Mouse (Mus musculus) E14TG2a.4 (cell line): ENCODE data around the gene Sntg2.

Experiments
- H3K27me3 ChIP-seq: 2 replicates; pipeline ENCODE4 v1.6.1; 2014; ENCODE audit warnings: low read length, control low read depth; ENCODE audit not compliant: insufficient read depth
- H3K36me3 ChIP-seq: 2 replicates; pipeline ENCODE4 v1.6.1; 2014; ENCODE audit warnings: low read length, control low read depth; ENCODE audit not compliant: insufficient read depth
- H3K4me1 ChIP-seq: replicated peaks from 2 replicates; pipeline ENCODE4 v1.6.1; 2014; ENCODE audit warnings: low read depth, low read length, control low read depth
- H3K4me3 ChIP-seq: replicated peaks from 2 replicates; pipeline ENCODE4 v1.5.1; 2014; ENCODE audit warnings: mild to moderate bottlenecking, low read length
- H3K9me3 ChIP-seq: 2 replicates; pipeline ENCODE4 v1.6.1; 2014; ENCODE audit warnings: low read length, control low read depth
- CTCF ChIP-seq: conservative IDR thresholded peaks from 2 replicates; pipeline ENCODE4 v1.5.1; 2014; ENCODE audit warnings: low read length
- NANOG ChIP-seq: IDR thresholded peaks from 2 replicates; pipeline ENCODE4 v1.6.1; 2014; ENCODE audit warnings: borderline replicate concordance, low read length, mixed read lengths
- POU5F1 ChIP-seq: IDR thresholded peaks from 2 replicates; pipeline ENCODE4 v1.6.1; 2014; ENCODE audit warnings: low read length, borderline replicate concordance

Sntg2 gene

GRCm38 (mm10) chr12:30372933-30373501, at the start of gene Sntg2:
Gene Sntg2 (minus strand): TSS chr12:30373375.
- H3K4me3 ChIP-seq = peak within 1 kb of the TSS; percentile 85
- peaks cover 15% of the 10 kb centered on the region for H3K27me3 ChIP-seq
- no peak for TF ChIP-seq POU5F1
- TF ChIP-seq NANOG = no peak
- no peak for TF ChIP-seq CTCF
- no peaks in the 10 kb centered on the region for H3K9me3 ChIP-seq
- H3K4me1 ChIP-seq = peaks cover 14% of the 10 kb centered on the region
- H3K36me3 ChIP-seq = no peaks in the 10 kb centered on the region

GRCm38 (mm10) chr12:30416547-30416946, 43.4 kb upstream of the Sntg2 start:
- Histone ChIP-seq H3K4me3 (no peak overlapping the region), H3K9me3 (no peaks in the 10 kb centered on the region), H3K36me3 (no peaks in the 10 kb centered on the region), H3K27me3 (no peaks in the 10 kb centered on the region), H3K4me1 (no peaks in the 10 kb centered on the region)
- TF ChIP-seq POU5F1 (no peak), NANOG (no peak), CTCF (no peak)

- no peaks in the 10 kb centered on the region for H3K9me3 ChIP-seq
- TF ChIP-seq POU5F1 (no peak), NANOG (no peak), CTCF (no peak)
These were observed 42.8 kb upstream of the Sntg2 start for GRCm38 (mm10) chr12:30415981-30416380.

GRCm38 (mm10) chr12:30402651-30403050, 29.5 kb upstream of the Sntg2 start:
- Histone ChIP-seq H3K27me3 (no peaks in the 10 kb centered on the region), H3K4me3 (no peak overlapping the region), H3K9me3 (no peaks in the 10 kb centered on the region), H3K36me3 (no peaks in the 10 kb centered on the region), H3K4me1 (no peaks in the 10 kb centered on the region)
- TF ChIP-seq POU5F1 = no peak
- TF ChIP-seq CTCF = no peak
- no peak for TF ChIP-seq NANOG

More at GRCm38 (mm10) chr12:30415981-30416380, 42.8 kb upstream of the Sntg2 start:
- Histone ChIP-seq H3K4me3 (no peak overlapping the region), H3K36me3 (no peaks in the 10 kb centered on the region), H3K27me3 (no peaks in the 10 kb centered on the region), H3K4me1 (no peaks in the 10 kb centered on the region)

- Histone ChIP-seq H3K4me1 (no peaks in the 10 kb centered on the region), H3K27me3 (no peaks in the 10 kb centered on the region), H3K36me3 (no peaks in the 10 kb centered on the region), H3K9me3 (no peaks in the 10 kb centered on the region), H3K4me3 (no peak overlapping the region)
- TF ChIP-seq POU5F1 (no peak), CTCF (no peak), NANOG (no peak)
These were observed 27.4 kb upstream of the Sntg2 start for GRCm38 (mm10) chr12:30400531-30400930.

- no peaks in the 10 kb centered on the region for H3K9me3 ChIP-seq
- no peaks in the 10 kb centered on the region for H3K36me3 ChIP-seq
- no peak for TF ChIP-seq CTCF
- no peak for TF ChIP-seq POU5F1
- no peak for TF ChIP-seq NANOG
- H3K4me1 ChIP-seq = no peaks in the 10 kb centered on the region
- H3K27me3 ChIP-seq = no peaks in the 10 kb centered on the region
- no peak overlapping the region for H3K4me3 ChIP-seq
These were observed 26.9 kb upstream of the Sntg2 start for GRCm38 (mm10) chr12:30400114-30400513.

GRCm38 (mm10) chr12:30372293-30372692, 882 bp downstream of the Sntg2 start:
- H3K27me3 ChIP-seq = peaks cover 15% of the 10 kb centered on the region
- H3K4me1 ChIP-seq = peaks cover 14% of the 10 kb centered on the region
- no peaks in the 10 kb centered on the region for H3K9me3 ChIP-seq
- H3K36me3 ChIP-seq = no peaks in the 10 kb centered on the region
- H3K4me3 ChIP-seq = peak overlapping the region; percentile 85
- TF ChIP-seq CTCF (no peak), NANOG (no peak), POU5F1 (no peak)

- TF ChIP-seq NANOG (no peak), CTCF (peak; percentile 64)
- Histone ChIP-seq H3K27me3 (peaks cover 13% of the 10 kb centered on the region), H3K4me1 (peaks cover 14% of the 10 kb centered on the region), H3K36me3 (no peaks in the 10 kb centered on the region), H3K9me3 (no peaks in the 10 kb centered on the region), H3K4me3 (no peak overlapping the region)
These were observed 3.4 kb downstream of the Sntg2 start for GRCm38 (mm10) chr12:30369786-30370185.

- TF ChIP-seq NANOG (no peak), POU5F1 (no peak), CTCF (no peak)
- peaks cover 14% of the 10 kb centered on the region for H3K4me1 ChIP-seq
- H3K4me3 ChIP-seq = no peak overlapping the region
- H3K27me3 ChIP-seq = peaks cover 13% of the 10 kb centered on the region
- H3K36me3 ChIP-seq = no peaks in the 10 kb centered on the region
- H3K9me3 ChIP-seq = no peaks in the 10 kb centered on the region
These were observed 4.0 kb downstream of the Sntg2 start for GRCm38 (mm10) chr12:30369141-30369540.

- Histone ChIP-seq H3K36me3 (no peaks in the 10 kb centered on the region), H3K9me3 (no peaks in the 10 kb centered on the region), H3K27me3 (no peaks in the 10 kb centered on the region), H3K4me3 (no peak overlapping the region), H3K4me1 (no peaks in the 10 kb centered on the region)
- no peak for TF ChIP-seq POU5F1
- TF ChIP-seq CTCF = no peak
- no peak for TF ChIP-seq NANOG
These were observed 10.9 kb downstream of the Sntg2 start for GRCm38 (mm10) chr12:30362306-30362705.
